Mouse (Mus musculus) forebrain, embryonic 15.5 days (tissue): Measurements from ENCODE around the gene Hsd11b1. TPM values are rescaled to one million over a fixed set of nuclear protein-coding genes. Genes with fewer than 3 reads are reported as not detected.
"Not testable (repeated sequence)": the region's sequence is repeated elsewhere in the genome, so short reads cannot be mapped to it uniquely, and the experiment has no call there.

Source experiments
- ATAC-seq: fragments of 200-750 bp; cut with Nextera tagmentation; replicated peaks from 2 replicates; pipeline ENCODE4 v1.8.0; 2017; ENCODE audit warnings: mild to moderate bottlenecking, moderate TSS enrichment, moderate library complexity
- H3K27ac ChIP-seq: fragments of 300-500 bp; sonication (generic); replicated peaks from 2 replicates; pipeline ENCODE4 v1.5.1; 2015; ENCODE audit warnings: mild to moderate bottlenecking, inconsistent platforms
- H3K27me3 ChIP-seq: fragments of 300-500 bp; sonication (generic); 2 replicates; pipeline ENCODE4 v1.6.1; 2015; ENCODE audit warnings: inconsistent platforms
- H3K36me3 ChIP-seq: fragments of 300-500 bp; sonication (generic); 2 replicates; pipeline ENCODE4 v1.6.1; 2015; ENCODE audit warnings: mild to moderate bottlenecking, inconsistent platforms
- H3K4me1 ChIP-seq: fragments of 300-500 bp; sonication (generic); 2 replicates; pipeline ENCODE4 v1.6.1; 2015; ENCODE audit warnings: inconsistent platforms
- H3K4me2 ChIP-seq: fragments of 300-500 bp; sonication (generic); replicated peaks from 2 replicates; pipeline ENCODE4 v1.6.1; 2015; ENCODE audit warnings: mild to moderate bottlenecking, inconsistent platforms
- H3K4me3 ChIP-seq: fragments of 300-500 bp; sonication (generic); 2 replicates; pipeline ENCODE4 v1.5.1; 2015; ENCODE audit warnings: mild to moderate bottlenecking, inconsistent platforms
- H3K9ac ChIP-seq: fragments of 300-500 bp; sonication (generic); replicated peaks from 2 replicates; pipeline ENCODE4 v1.6.1; 2015; ENCODE audit warnings: mild to moderate bottlenecking, inconsistent platforms
- H3K9me3 ChIP-seq: fragments of 300-500 bp; sonication (generic); 2 replicates; pipeline ENCODE4 v1.6.1; 2016; ENCODE audit warnings: inconsistent platforms
- WGBS: fragments of 180-500 bp; shearing (Covaris S2); methylation state at CpG from one replicate; pipeline ENCODE4 v1.1.7; 2015; ENCODE audit warnings: mixed read lengths; 5-methylcytosine and 5-hydroxymethylcytosine counted together
- polyA plus RNA-seq: library from polyadenylated mRNA; unstranded; fragments of >200 nt; fragmentation: Nextera tagmentation; extraction: Ambion mirVana; gene quantifications from 2 replicates; pipeline ENCODE4 v1.2.1, GENCODE M21; 2015

Hsd11b1 gene
- polyA plus RNA-seq, 1 experiment from 2014 or later = 0.67 TPM

GRCm38 (mm10) chr1:193295920-193296319, 32.0 kb upstream of the Hsd11b1 start:
- no peak overlapping the region for H3K4me3 ChIP-seq
- H3K27me3 ChIP-seq = no peaks in the 10 kb centered on the region
- H3K36me3 ChIP-seq = no peaks in the 10 kb centered on the region
- no peaks in the 10 kb centered on the region for H3K9me3 ChIP-seq
- no peak for ATAC-seq
- no peak overlapping the region for H3K4me2 ChIP-seq
- no peaks in the 10 kb centered on the region for H3K4me1 ChIP-seq
- WGBS = 88% methylated on average over 5 of the region's 5 CpGs
- H3K27ac ChIP-seq = no peak overlapping the region
- no peak overlapping the region for H3K9ac ChIP-seq

GRCm38 (mm10) chr1:193293926-193294325, 30.1 kb upstream of the Hsd11b1 start:
- Histone ChIP-seq H3K36me3 (no peaks in the 10 kb centered on the region), H3K27ac (no peak overlapping the region), H3K4me1 (no peaks in the 10 kb centered on the region), H3K27me3 (no peaks in the 10 kb centered on the region), H3K9me3 (no peaks in the 10 kb centered on the region), H3K9ac (no peak overlapping the region), H3K4me3 (no peak overlapping the region), H3K4me2 (no peak overlapping the region)
- WGBS = 75% methylated on average over 3 of the region's 3 CpGs
- no peak for ATAC-seq

GRCm38 (mm10) chr1:193293039-193293438, 29.2 kb upstream of the Hsd11b1 start:
- WGBS = 71% methylated on average over 2 of the region's 2 CpGs
- ATAC-seq = no peak
- Histone ChIP-seq H3K4me3 (no peak overlapping the region), H3K9ac (no peak overlapping the region), H3K27me3 (no peaks in the 10 kb centered on the region), H3K9me3 (no peaks in the 10 kb centered on the region), H3K27ac (no peak overlapping the region), H3K4me2 (no peak overlapping the region), H3K36me3 (no peaks in the 10 kb centered on the region), H3K4me1 (no peaks in the 10 kb centered on the region)

- H3K9me3 ChIP-seq = no peaks in the 10 kb centered on the region
- H3K27me3 ChIP-seq = no peaks in the 10 kb centered on the region
- no peaks in the 10 kb centered on the region for H3K4me1 ChIP-seq
- no peaks in the 10 kb centered on the region for H3K36me3 ChIP-seq
- no peak for ATAC-seq
- no peak overlapping the region for H3K4me2 ChIP-seq
- H3K4me3 ChIP-seq = no peak overlapping the region
- no peak overlapping the region for H3K9ac ChIP-seq
- no peak overlapping the region for H3K27ac ChIP-seq
Observed at GRCm38 (mm10) chr1:193290686-193291085, 26.8 kb upstream of the Hsd11b1 start.

- 92% methylated on average over 5 of the region's 5 CpGs for WGBS
- Histone ChIP-seq H3K27me3 (no peaks in the 10 kb centered on the region), H3K36me3 (no peaks in the 10 kb centered on the region), H3K27ac (no peak overlapping the region), H3K9me3 (no peaks in the 10 kb centered on the region), H3K4me3 (no peak overlapping the region), H3K4me1 (no peaks in the 10 kb centered on the region), H3K9ac (no peak overlapping the region), H3K4me2 (no peak overlapping the region)
- no peak for ATAC-seq
Observed at GRCm38 (mm10) chr1:193289914-193290313, 26.0 kb upstream of the Hsd11b1 start.

GRCm38 (mm10) chr1:193289076-193289475, 25.2 kb upstream of the Hsd11b1 start:
- no peak overlapping the region for H3K27ac ChIP-seq
- whole genome bisulfite sequencing = 90% methylated on average over 3 of the region's 3 CpGs
- H3K36me3 ChIP-seq = no peaks in the 10 kb centered on the region
- ATAC-seq = no peak
- no peak overlapping the region for H3K4me2 ChIP-seq
- no peak overlapping the region for H3K9ac ChIP-seq
- H3K4me3 ChIP-seq = no peak overlapping the region
- H3K4me1 ChIP-seq = no peaks in the 10 kb centered on the region
- H3K27me3 ChIP-seq = no peaks in the 10 kb centered on the region
- no peaks in the 10 kb centered on the region for H3K9me3 ChIP-seq

- 92% methylated on average over 2 of the region's 2 CpGs for WGBS
- Histone ChIP-seq H3K9ac (no peak overlapping the region), H3K27ac (no peak overlapping the region), H3K9me3 (no peaks in the 10 kb centered on the region), H3K27me3 (no peaks in the 10 kb centered on the region), H3K4me1 (no peaks in the 10 kb centered on the region), H3K4me2 (no peak overlapping the region), H3K36me3 (no peaks in the 10 kb centered on the region), H3K4me3 (no peak overlapping the region)
- no peak for ATAC-seq
Observed at GRCm38 (mm10) chr1:193287578-193287977, 23.7 kb upstream of the Hsd11b1 start.

GRCm38 (mm10) chr1:193285766-193286325, 22.0 kb upstream of the Hsd11b1 start:
- H3K36me3 ChIP-seq, ATAC-seq: not testable (repeated sequence)

GRCm38 (mm10) chr1:193284228-193284779, 20.4 kb upstream of the Hsd11b1 start:
- H3K9ac ChIP-seq = no peak overlapping the region
- no peak overlapping the region for H3K4me2 ChIP-seq
- ATAC-seq = no peak
- H3K9me3 ChIP-seq = no peaks in the 10 kb centered on the region
- WGBS = 80% methylated on average over 7 of the region's 7 CpGs
- no peaks in the 10 kb centered on the region for H3K27me3 ChIP-seq
- H3K36me3 ChIP-seq = no peaks in the 10 kb centered on the region
- no peak overlapping the region for H3K27ac ChIP-seq
- H3K4me1 ChIP-seq = no peaks in the 10 kb centered on the region
- H3K4me3 ChIP-seq = no peak overlapping the region

More at GRCm38 (mm10) chr1:193285766-193286325, 22.0 kb upstream of the Hsd11b1 start:
- not testable (repeated sequence) for H3K27me3 ChIP-seq, H3K4me1 ChIP-seq, H3K4me3 ChIP-seq, H3K4me2 ChIP-seq, H3K9ac ChIP-seq, H3K9me3 ChIP-seq, H3K27ac ChIP-seq
- WGBS = 96% methylated on average over 3 of the region's 3 CpGs

- no peak for ATAC-seq
- Histone ChIP-seq H3K4me1 (no peaks in the 10 kb centered on the region), H3K27ac (no peak overlapping the region), H3K9ac (no peak overlapping the region), H3K9me3 (no peaks in the 10 kb centered on the region), H3K4me2 (no peak overlapping the region), H3K4me3 (no peak overlapping the region), H3K36me3 (no peaks in the 10 kb centered on the region), H3K27me3 (no peaks in the 10 kb centered on the region)
- WGBS = 92% methylated on average over 2 of the region's 2 CpGs
Observed at GRCm38 (mm10) chr1:193281344-193281743, 17.5 kb upstream of the Hsd11b1 start.

GRCm38 (mm10) chr1:193279492-193279891, 15.6 kb upstream of the Hsd11b1 start:
- Histone ChIP-seq H3K4me1 (no peaks in the 10 kb centered on the region), H3K36me3 (no peaks in the 10 kb centered on the region), H3K27ac (no peak overlapping the region), H3K4me2 (no peak overlapping the region), H3K27me3 (no peaks in the 10 kb centered on the region), H3K9me3 (no peaks in the 10 kb centered on the region), H3K4me3 (no peak overlapping the region), H3K9ac (no peak overlapping the region)
- ATAC-seq = no peak
- 80% methylated on average over 4 of the region's 4 CpGs for WGBS

- Histone ChIP-seq H3K4me3 (no peak overlapping the region), H3K27me3 (no peaks in the 10 kb centered on the region), H3K4me2 (no peak overlapping the region), H3K9ac (no peak overlapping the region), H3K27ac (no peak overlapping the region), H3K4me1 (no peaks in the 10 kb centered on the region), H3K36me3 (no peaks in the 10 kb centered on the region), H3K9me3 (no peaks in the 10 kb centered on the region)
- WGBS = 51% methylated on average over 6 of the region's 6 CpGs
- ATAC-seq = no peak
Observed at GRCm38 (mm10) chr1:193278414-193279045, 14.7 kb upstream of the Hsd11b1 start.
